Mouse (Mus musculus) hindbrain, embryonic 14.5 days (tissue): Measurements from ENCODE around the gene Vav1. TPM values are rescaled to one million over a fixed set of nuclear protein-coding genes. Genes with fewer than 3 reads are reported as not detected.
"Not testable (repeated sequence)": the region's sequence is repeated elsewhere in the genome, so short reads cannot be mapped to it uniquely, and the experiment has no call there.

Experiments used
- ATAC-seq: fragments of 200-750 bp; cut with Nextera tagmentation; 2 replicates; pipeline ENCODE4 v1.8.0; 2017; ENCODE audit warnings: moderate number of reproducible peaks, mild to moderate bottlenecking, moderate TSS enrichment, moderate library complexity; ENCODE audit not compliant: low FRiP score
- DNase-seq: peaks from one replicate; pipeline ENCODE4 v3.0.0-alpha.2; 2015; ENCODE audit warnings: low spot score
- H3K27ac ChIP-seq: fragments of 300-500 bp; sonication (generic); 2 replicates; pipeline ENCODE4 v1.5.1; 2014; ENCODE audit warnings: mild to moderate bottlenecking, moderate library complexity
- H3K27me3 ChIP-seq: fragments of 300-500 bp; sonication (generic); 2 replicates; pipeline ENCODE4 v1.6.1; 2014; ENCODE audit warnings: mild to moderate bottlenecking, low read length, mixed read lengths; ENCODE audit not compliant: control insufficient read depth, insufficient read depth
- H3K36me3 ChIP-seq: fragments of 300-500 bp; sonication (generic); replicated peaks from 2 replicates; pipeline ENCODE4 v1.6.1; 2014; ENCODE audit not compliant: control insufficient read depth, insufficient read depth
- H3K4me1 ChIP-seq: fragments of 300-500 bp; sonication (generic); replicated peaks from 2 replicates; pipeline ENCODE4 v1.6.1; 2014; ENCODE audit warnings: antibody characterized with exemption, low read length, mixed read lengths; ENCODE audit not compliant: control insufficient read depth, insufficient read depth
- H3K4me2 ChIP-seq: fragments of 300-500 bp; sonication (generic); replicated peaks from 2 replicates; pipeline ENCODE4 v1.6.1; 2014; ENCODE audit warnings: mild to moderate bottlenecking, moderate library complexity
- H3K4me3 ChIP-seq: fragments of 300-500 bp; sonication (generic); replicated peaks from 2 replicates; pipeline ENCODE4 v1.5.1; 2014; ENCODE audit warnings: mild to moderate bottlenecking, low read length
- H3K9ac ChIP-seq: fragments of 300-500 bp; sonication (generic); 2 replicates; pipeline ENCODE4 v1.6.1; 2014
- H3K9me3 ChIP-seq: fragments of 300-500 bp; sonication (generic); 2 replicates; pipeline ENCODE4 v1.6.1; 2016; ENCODE audit warnings: low read length; ENCODE audit not compliant: control insufficient read depth
- WGBS: fragments of 180-500 bp; shearing (Covaris S2); extraction: QIAGEN DNeasy Blood & Tissue Kit; methylation state at CpG from one replicate; pipeline ENCODE4 v1.1.7; 2014; 5-methylcytosine and 5-hydroxymethylcytosine counted together
- polyA plus RNA-seq: library from polyadenylated mRNA; unstranded; fragments of >200 nt; fragmentation: Nextera tagmentation; extraction: Ambion mirVana; gene quantifications from 2 replicates; pipeline ENCODE4 v1.2.1, GENCODE M21; 2014

Gene Vav1
- polyA plus RNA-seq, 1 experiment from 2014 or later: 1.7 TPM

DNA sequence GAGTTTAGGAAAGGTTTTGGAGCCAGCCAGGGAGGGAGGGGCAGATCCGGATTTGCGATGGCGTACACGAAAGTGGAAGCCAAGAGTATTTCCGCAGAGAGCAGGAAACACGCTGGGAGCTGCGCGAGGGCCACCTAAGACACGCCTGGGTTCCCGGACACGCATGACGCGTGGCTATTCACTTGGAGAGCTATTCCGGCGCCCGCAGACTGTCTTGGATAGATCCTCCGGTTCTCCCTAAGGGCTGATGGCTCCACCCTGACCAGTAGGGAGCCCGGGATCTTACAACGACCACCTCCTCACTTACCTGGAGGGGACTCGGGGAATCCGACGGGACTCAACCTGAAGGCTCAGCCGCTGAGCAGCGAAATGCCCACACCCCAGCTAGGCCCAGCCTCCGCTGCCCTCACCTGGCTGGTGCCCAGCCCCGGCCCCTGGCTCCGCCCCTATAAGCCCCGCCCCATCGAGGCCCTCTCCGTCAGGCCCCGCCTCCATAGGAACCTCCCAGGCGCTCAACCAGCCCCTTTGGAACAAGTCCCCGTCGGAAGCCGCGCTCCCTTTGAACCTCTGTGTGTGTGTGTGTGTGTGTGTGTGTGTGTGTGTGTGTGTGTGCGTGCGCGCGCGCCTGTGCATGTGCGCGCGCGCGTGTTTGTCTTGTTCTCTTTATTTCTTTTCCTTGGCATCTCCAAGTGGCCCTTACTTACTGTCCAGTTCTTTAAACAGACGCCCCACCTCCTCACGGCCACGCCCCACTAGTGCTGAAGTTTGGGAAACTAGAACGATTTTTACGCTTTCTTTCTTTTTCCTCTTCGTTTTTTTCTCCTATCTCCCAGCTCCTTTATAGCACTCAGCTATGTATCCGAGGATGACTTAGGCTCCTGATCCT lies 3.5 kb upstream of the Vav1 start:
- Histone ChIP-seq H3K4me2 (peak overlapping the region; percentile 59), H3K27me3 (peaks cover 40% of the 10 kb centered on the region), H3K27ac (no peak overlapping the region), H3K36me3 (no peaks in the 10 kb centered on the region), H3K9me3 (no peaks in the 10 kb centered on the region), H3K4me1 (peaks cover 10% of the 10 kb centered on the region), H3K9ac (peak overlapping the region; percentile 52), H3K4me3 (peak overlapping the region; percentile 40)
- ATAC-seq: peak; percentile 56
- peak; percentile 51 for DNase-seq
- 1% methylated on average over 43 of the region's 53 CpGs for WGBS

DNA sequence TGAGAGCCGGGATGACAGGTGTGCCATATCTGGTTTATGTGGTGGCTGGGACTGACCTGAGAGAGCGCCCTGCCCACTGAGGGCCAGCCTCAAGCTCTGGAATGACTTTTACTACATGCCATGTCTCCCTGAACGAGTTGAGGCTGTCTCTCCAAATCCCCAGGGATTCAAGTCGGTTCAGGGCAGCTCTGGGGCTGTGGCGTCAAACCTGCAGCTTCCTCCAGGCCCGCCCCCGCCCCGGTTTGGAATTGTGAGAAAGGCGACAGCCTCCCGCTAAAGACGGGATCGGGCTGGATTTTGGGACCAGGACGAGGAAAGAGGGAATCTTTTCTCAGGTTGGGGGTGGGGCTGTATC lies 2.9 kb upstream of the Vav1 start:
- peak; percentile 24; the same call in 1 of the 2 replicates for ATAC-seq
- peaks cover 40% of the 10 kb centered on the region for H3K27me3 ChIP-seq

DNA sequence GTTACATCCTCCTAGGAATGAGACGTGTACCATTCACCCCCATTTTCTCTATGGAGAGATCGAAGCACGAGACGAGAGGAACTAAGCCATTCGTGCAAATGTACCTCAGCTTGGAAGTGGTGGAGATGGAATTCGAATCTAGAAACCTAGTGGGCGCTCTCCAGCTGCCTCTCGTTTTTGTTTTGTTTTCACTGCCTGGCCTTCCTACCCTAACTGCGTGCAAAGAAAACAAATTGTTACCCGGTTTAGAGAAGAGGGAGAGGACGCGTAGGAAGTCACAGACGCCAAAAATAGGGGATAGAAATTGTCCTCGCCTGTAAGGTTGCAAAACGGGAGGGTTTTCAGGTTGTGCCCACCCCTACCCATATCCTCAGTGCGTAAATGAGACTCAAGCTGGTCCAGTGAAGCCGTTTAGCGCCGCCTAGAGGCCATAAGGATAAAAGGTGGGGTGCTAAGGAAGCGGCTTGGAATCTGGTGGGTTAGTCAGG lies 2.2 kb upstream of the Vav1 start:
- H3K4me1 ChIP-seq: peaks cover 10% of the 10 kb centered on the region
- H3K4me2 ChIP-seq: peak overlapping the region; percentile 59
- DNase-seq (peak; percentile 86), ATAC-seq (peak; percentile 79)
- H3K4me3 ChIP-seq: peak overlapping the region; percentile 40
- under 1% methylated on average over 20 of the region's 20 CpGs for WGBS
- no peaks in the 10 kb centered on the region for H3K9me3 ChIP-seq
- H3K27me3 ChIP-seq: peaks cover 40% of the 10 kb centered on the region
- no peaks in the 10 kb centered on the region for H3K36me3 ChIP-seq
- peak overlapping the region; percentile 52 for H3K9ac ChIP-seq
- no peak overlapping the region for H3K27ac ChIP-seq

More for the DNA sequence above, 2.9 kb upstream of the Vav1 start:
- 3% methylated on average over 13 of the region's 13 CpGs for WGBS
- H3K36me3 ChIP-seq: no peaks in the 10 kb centered on the region
- H3K27ac ChIP-seq: no peak overlapping the region
- H3K4me3 ChIP-seq: peak overlapping the region; percentile 40
- 0 out of 2 replicates have a peak overlapping the region, but pooled peaks have one; percentile 52 for H3K9ac ChIP-seq
- peaks cover 10% of the 10 kb centered on the region for H3K4me1 ChIP-seq
- DNase-seq: peak; percentile 28
- H3K4me2 ChIP-seq: peak overlapping the region; percentile 59
- no peaks in the 10 kb centered on the region for H3K9me3 ChIP-seq

DNA sequence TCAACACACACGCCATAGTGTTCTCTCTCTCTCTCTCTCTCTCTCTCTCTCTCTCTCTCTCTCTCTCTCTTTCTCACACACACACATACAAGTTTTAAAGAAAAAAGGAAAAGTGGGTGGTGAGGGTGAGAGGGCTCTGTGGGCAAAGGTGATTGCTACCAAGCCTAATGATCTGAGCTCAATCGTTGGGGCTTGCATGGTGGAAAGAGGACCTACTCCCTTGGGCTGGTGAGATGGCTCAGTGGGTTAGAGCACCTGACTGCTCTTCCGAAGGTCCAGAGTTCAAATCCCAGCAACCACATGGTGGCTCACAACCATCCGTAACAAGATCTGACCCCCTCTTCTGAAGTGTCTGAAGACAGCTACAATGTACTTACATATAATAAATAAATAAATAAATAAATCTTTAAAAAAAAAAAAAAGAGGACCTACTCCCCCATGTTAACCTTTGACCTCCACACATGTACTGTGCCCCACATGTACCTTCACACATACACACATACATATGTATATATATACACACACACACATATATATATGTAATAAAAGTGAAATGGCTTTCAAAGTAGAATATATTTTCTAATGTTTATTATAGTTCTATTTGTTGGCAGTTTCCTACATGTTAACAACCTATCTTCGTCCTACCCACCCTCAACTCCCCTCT lies 1.2 kb upstream of the Vav1 start:
- H3K4me3 ChIP-seq, DNase-seq, ATAC-seq, H3K9ac ChIP-seq, H3K4me2 ChIP-seq, H3K36me3 ChIP-seq, H3K27ac ChIP-seq, H3K9me3 ChIP-seq: not testable (repeated sequence)
- Histone ChIP-seq H3K4me1 (peaks cover 10% of the 10 kb centered on the region), H3K27me3 (peaks cover 38% of the 10 kb centered on the region)
- 80% methylated on average over 4 of the region's 5 CpGs for WGBS

DNA sequence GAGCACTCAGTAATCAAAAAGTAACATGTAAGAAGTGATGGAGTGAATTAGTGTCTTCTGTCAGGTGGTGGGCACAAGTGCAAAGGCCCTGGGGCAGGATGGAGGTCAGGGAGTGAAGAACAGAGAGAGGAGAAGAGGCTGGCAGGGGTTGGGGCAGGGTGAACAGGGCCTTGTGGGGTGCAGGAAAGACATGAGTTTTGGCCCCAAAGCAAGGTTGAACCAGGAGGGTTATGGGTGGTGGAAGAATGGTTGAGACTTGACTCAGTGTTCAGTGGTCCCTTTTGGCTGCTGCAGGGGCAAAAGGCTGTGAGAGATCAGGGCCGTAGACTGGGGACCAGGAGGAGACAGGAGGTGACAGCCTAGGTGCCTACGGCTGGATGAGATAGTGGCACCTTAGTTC lies 363 bp upstream of the Vav1 start:
- H3K4me1 ChIP-seq: peaks cover 10% of the 10 kb centered on the region
- peaks cover 30% of the 10 kb centered on the region for H3K27me3 ChIP-seq
- H3K9ac ChIP-seq: no peak overlapping the region
- no peak for DNase-seq
- no peak overlapping the region for H3K27ac ChIP-seq
- no peak for ATAC-seq
- no peak overlapping the region for H3K4me2 ChIP-seq
- no peaks in the 10 kb centered on the region for H3K36me3 ChIP-seq
- H3K9me3 ChIP-seq: no peaks in the 10 kb centered on the region
- no peak overlapping the region for H3K4me3 ChIP-seq
- 88% methylated on average over 2 of the region's 2 CpGs for WGBS

DNA sequence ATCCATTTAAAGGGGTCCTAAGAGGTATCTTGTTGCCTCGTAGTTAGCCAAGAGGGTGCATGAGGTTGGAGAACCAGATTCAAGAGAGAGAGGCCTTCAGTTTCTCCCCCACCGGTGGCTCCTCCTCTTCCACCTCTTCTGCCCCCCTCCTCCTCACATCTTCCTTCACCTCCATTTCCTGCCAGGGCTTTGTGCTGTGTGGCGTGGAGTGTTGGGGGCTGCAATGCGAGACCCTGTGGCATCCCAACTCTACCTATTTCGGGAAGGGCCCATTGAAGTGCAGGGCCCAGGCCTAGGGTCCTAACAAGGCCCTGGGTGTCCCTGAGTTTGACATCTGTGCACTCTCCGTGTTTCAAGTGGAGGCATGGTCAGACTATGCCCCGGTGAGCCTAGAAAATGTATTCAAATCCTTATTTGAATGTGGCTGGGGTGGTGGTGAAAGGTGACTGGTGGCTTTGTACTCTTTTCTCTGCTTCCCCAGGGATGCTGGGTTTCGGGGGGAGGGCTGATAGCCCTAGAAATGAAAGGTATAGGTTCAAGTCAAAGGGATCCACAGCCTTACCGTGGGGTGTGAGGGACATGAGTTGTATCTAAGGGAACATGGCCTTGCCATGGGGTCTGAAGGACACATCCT lies 808 bp downstream of the Vav1 start:
- peaks cover 18% of the 10 kb centered on the region for H3K27me3 ChIP-seq
- H3K36me3 ChIP-seq: no peaks in the 10 kb centered on the region
- no peak overlapping the region for H3K4me2 ChIP-seq
- H3K4me3 ChIP-seq: no peak overlapping the region
- no peak for ATAC-seq
- no peaks in the 10 kb centered on the region for H3K9me3 ChIP-seq
- DNase-seq: no peak
- no peak overlapping the region for H3K27ac ChIP-seq
- no peak overlapping the region for H3K9ac ChIP-seq
- peaks cover 10% of the 10 kb centered on the region for H3K4me1 ChIP-seq
- 63% methylated on average over 9 of the region's 9 CpGs for WGBS

DNA sequence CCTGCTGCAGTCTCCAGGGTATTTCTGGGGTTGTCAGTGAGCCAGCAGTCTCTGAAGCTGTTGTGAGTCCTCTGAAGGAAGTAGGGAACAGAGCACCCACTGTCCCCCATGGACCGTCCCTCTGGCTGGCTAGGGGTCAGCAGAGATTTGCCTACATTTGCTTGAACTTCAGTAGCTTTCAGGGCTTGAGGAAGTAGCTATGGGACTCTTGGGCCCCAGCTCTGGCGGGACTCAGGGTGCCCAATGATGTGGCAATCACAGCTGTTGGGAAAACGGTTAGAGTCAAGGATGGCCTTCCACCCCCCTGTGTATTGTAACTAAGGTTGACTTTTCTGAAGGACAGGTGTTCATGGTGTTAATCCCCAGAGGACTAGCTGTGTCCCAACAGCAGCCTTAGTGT lies 1.5 kb downstream of the Vav1 start:
- DNase-seq (no peak), ATAC-seq (no peak)
- peaks cover 10% of the 10 kb centered on the region for H3K4me1 ChIP-seq
- peaks cover 11% of the 10 kb centered on the region for H3K27me3 ChIP-seq
- H3K4me2 ChIP-seq: no peak overlapping the region
- H3K9me3 ChIP-seq: no peaks in the 10 kb centered on the region
- no peaks in the 10 kb centered on the region for H3K36me3 ChIP-seq
- H3K4me3 ChIP-seq: no peak overlapping the region
- no peak overlapping the region for H3K9ac ChIP-seq
- no peak overlapping the region for H3K27ac ChIP-seq
- WGBS: 91% methylated on average over 3 of the region's 3 CpGs

DNA sequence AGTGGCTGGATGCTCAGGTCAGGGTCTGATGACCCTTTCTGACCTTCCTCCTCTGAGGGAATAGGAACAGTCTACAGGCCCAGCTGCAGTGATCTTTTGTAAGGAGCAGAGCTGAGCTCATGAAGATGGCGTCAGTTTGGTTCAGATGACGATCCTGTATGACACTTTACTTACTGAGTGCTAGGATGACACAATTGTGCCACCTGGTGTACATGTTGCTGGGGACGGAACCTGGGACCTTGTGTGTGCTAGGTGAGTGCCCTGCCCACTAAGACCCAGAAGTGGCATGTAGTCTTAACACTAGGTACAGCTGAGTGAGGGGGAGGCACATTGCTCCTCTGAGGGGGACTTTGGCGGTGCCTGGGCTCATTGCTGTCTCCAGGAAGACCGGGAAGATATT lies 5.0 kb downstream of the Vav1 start:
- DNase-seq: no peak
- Histone ChIP-seq H3K36me3 (no peaks in the 10 kb centered on the region), H3K27ac (no peak overlapping the region), H3K9me3 (no peaks in the 10 kb centered on the region), H3K9ac (no peak overlapping the region), H3K4me2 (no peak overlapping the region), H3K4me1 (no peaks in the 10 kb centered on the region), H3K27me3 (no peaks in the 10 kb centered on the region), H3K4me3 (no peak overlapping the region)
- WGBS: 76% methylated on average over 5 of the region's 5 CpGs
- no peak for ATAC-seq

DNA sequence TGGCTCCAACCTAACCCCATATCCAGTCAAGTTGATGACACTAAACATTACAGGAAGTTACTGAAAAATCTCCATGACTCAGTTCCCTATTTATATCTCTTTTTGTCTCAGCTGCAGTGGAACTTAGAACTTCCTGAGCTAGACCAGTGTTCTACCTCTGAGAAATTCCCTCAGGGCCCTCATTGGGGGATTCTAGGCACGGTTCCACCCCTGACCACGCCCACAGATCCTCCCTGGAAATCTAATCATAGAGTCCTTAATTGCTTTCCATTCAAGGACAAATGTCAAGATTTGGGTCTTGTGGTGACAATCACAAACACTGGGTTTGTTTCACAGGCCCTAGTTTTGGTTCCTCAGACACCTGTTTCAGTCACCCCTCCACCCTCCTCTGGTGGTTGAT lies 6.2 kb downstream of the Vav1 start:
- no peaks in the 10 kb centered on the region for H3K9me3 ChIP-seq
- no peaks in the 10 kb centered on the region for H3K36me3 ChIP-seq
- H3K27ac ChIP-seq: no peak overlapping the region
- ATAC-seq (no peak), DNase-seq (no peak)
- H3K27me3 ChIP-seq: no peaks in the 10 kb centered on the region
- H3K9ac ChIP-seq: no peak overlapping the region
- no peaks in the 10 kb centered on the region for H3K4me1 ChIP-seq
- 68% methylated on average over 2 of the region's 2 CpGs for WGBS
- H3K4me3 ChIP-seq: no peak overlapping the region
- no peak overlapping the region for H3K4me2 ChIP-seq
